Mouse (Mus musculus) mature B cell (primary cell): Measurements from ENCODE around the gene Cobl.

Source experiments
- in situ Hi-C: fragments of 300-500 bp; cut with MboI; formaldehyde crosslinking; loops from 2 replicates; pipeline ENCODE4 v1.14.3; 2019

Cobl gene

GRCm38 (mm10) chr11:12219594-12220530, 244.9 kb downstream of the Cobl start:
- in situ Hi-C loops: no loop called here

GRCm38 (mm10) chr11:12216897-12217296, 247.9 kb downstream of the Cobl start:
- in situ Hi-C loops: no loop called here

- in situ Hi-C loops: no loop called here
Measured at GRCm38 (mm10) chr11:12215582-12215981, 249.2 kb downstream of the Cobl start.

GRCm38 (mm10) chr11:12208574-12208973, 256.2 kb downstream of the Cobl start:
- in situ Hi-C loops: no loop called here

GRCm38 (mm10) chr11:12205201-12206161, 259.3 kb downstream of the Cobl start:
- in situ Hi-C loops: no loop called here

- in situ Hi-C loops: no loop called here
Measured at GRCm38 (mm10) chr11:12199441-12199840, 265.3 kb downstream of the Cobl start.

- in situ Hi-C loops: no loop called here
Measured at GRCm38 (mm10) chr11:12198700-12199349, 265.9 kb downstream of the Cobl start.

GRCm38 (mm10) chr11:12198017-12198416, 266.7 kb downstream of the Cobl start:
- in situ Hi-C loops: no loop called here

- in situ Hi-C loops: no loop called here
Measured at GRCm38 (mm10) chr11:12197542-12197941, 267.2 kb downstream of the Cobl start.

- in situ Hi-C loops: no loop called here
Measured at GRCm38 (mm10) chr11:12195390-12195789, 269.4 kb downstream of the Cobl start.

GRCm38 (mm10) chr11:12193369-12193768, 271.4 kb downstream of the Cobl start:
- in situ Hi-C loops: no loop called here

- in situ Hi-C loops: no loop called here
Measured at GRCm38 (mm10) chr11:12191386-12191785, 273.4 kb downstream of the Cobl start.

GRCm38 (mm10) chr11:12190417-12190816, 274.3 kb downstream of the Cobl start:
- in situ Hi-C loops: no loop called here
